In the genomic region with DNA sequence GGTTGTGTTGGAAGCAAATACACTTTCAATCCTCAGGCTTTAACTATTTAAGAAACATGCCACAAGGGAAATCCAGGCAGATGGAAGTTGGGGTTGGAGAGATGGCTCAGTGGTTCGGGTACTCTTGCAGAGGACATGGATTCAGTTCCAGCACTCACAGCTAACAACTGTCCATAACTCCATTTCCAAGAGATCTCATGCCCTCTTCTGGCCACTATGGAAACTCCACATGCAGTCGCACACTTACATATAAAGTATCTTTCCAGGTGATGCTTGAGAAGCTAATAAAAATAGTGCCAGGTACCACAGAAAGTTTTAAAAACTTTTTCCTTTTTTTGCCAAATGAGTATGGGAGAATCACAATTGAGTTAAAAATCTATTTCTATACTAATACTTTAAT, we compare ENCODE assay signal across 12 mouse cellular contexts. TPM values are rescaled to one million over a fixed set of nuclear protein-coding genes. Genes with fewer than 3 reads are reported as not detected.
DNase-seq lines count a peak whose midpoint lies in the region; ATAC-seq and TF ChIP-seq lines count a peak whose summit lies in the region.
"Had no signal": no experiment of that assay in that cellular context is flagged by ENCODE, and none has a peak within 500 bp of the region (broad histone marks: within the 10 kb centered on the region; RNA-seq: fewer than 3 reads in every experiment).

No protein-coding gene starts in this region.

- no peak overlapping the region for H3K27ac ChIP-seq in cerebellum, adult 2 months (ENCODE audit: insufficient read depth, low read length)
- no peak overlapping the region for H3K27ac ChIP-seq in midbrain, embryonic 13.5 days
- H3K27ac ChIP-seq: heart, embryonic 10.5 days; limb, embryonic 10.5 days had no signal

- no peak for ATAC-seq in midbrain, embryonic 13.5 days

- H3K9me3 ChIP-seq in midbrain, embryonic 13.5 days: no peaks in the 10 kb centered on the region
- H3K9me3 ChIP-seq: heart, embryonic 10.5 days; limb, embryonic 10.5 days had no signal

- 83% methylated on average over 2 of the region's 2 CpGs for WGBS in cerebellum, adult 2 months
- WGBS in midbrain, embryonic 13.5 days: 69% methylated on average over 2 of the region's 2 CpGs

- H3K4me2 ChIP-seq in midbrain, embryonic 13.5 days (replicated peaks): no peak overlapping the region
- H3K4me2 ChIP-seq: midbrain, embryonic 11.5 days had no signal

- TF ChIP-seq CTCF in cerebellum, adult 2 months (IDR thresholded peaks at IDR 0.05; ENCODE audit: borderline replicate concordance, insufficient read depth, low read depth, low read length): 0 out of 2 replicates have a peak, but pooled peaks have one; percentile 12

- H3K36me3 ChIP-seq in midbrain, embryonic 13.5 days: peaks cover 21% of the 10 kb centered on the region

- H3K9ac ChIP-seq in midbrain, embryonic 13.5 days (replicated peaks): no peak overlapping the region

- TF ChIP-seq POLR2A in cerebellum, adult 2 months (IDR thresholded peaks at IDR 0.05; ENCODE audit: borderline replicate concordance, insufficient read depth, low read length): no peak

- no peak for DNase-seq in cerebellum, adult 2 months
- DNase-seq in cerebellum, adult 11-12 months: no peak
- DNase-seq in lung, postnatal 36 days: peak; percentile 4
- no peak for DNase-seq in lung, postnatal 4 days
- peak; percentile 16 for DNase-seq in c-Kit-positive CD71-negative TER-119-negative erythroid progenitor cells, embryonic 14.5 days (ENCODE audit: low read depth)
- DNase-seq in retina, postnatal 1 day: peak; percentile 27
- DNase-seq in gastrocnemius, postnatal 25 days: no peak
- DNase-seq: kidney, adult 11 months had no signal

- no peak overlapping the region for H3K4me3 ChIP-seq in cerebellum, adult 2 months (replicated peaks; ENCODE audit: insufficient read depth, low read depth, low read length)
- H3K4me3 ChIP-seq in midbrain, embryonic 13.5 days (replicated peaks): no peak overlapping the region
- H3K4me3 ChIP-seq: heart, embryonic 10.5 days; limb, embryonic 10.5 days had no signal

- no peaks in the 10 kb centered on the region for H3K27me3 ChIP-seq in cerebellum, adult 2 months (ENCODE audit: control insufficient read depth, insufficient read depth, low read length)
- no peaks in the 10 kb centered on the region for H3K27me3 ChIP-seq in midbrain, embryonic 13.5 days

- H3K4me1 ChIP-seq in cerebellum, adult 2 months (ENCODE audit: control insufficient read depth, insufficient read depth, low read length): no peaks in the 10 kb centered on the region
- H3K4me1 ChIP-seq in midbrain, embryonic 13.5 days (replicated peaks): no peaks in the 10 kb centered on the region
- H3K4me1 ChIP-seq: heart, embryonic 10.5 days; limb, embryonic 10.5 days had no signal

RNA-seq across cellular contexts. Expression of gene Dennd4a, which starts 51.5 kb away (rescaled TPM):
- polyA plus RNA-seq in cerebellum, adult 2 months (2012; rRNA removed): 34.6 and 34.9 TPM in 2 replicates
- total RNA-seq in gastrocnemius, postnatal 25 days (2021): 1 to 10 TPM; 3.1 to 3.4 TPM
- polyA plus RNA-seq in midbrain, embryonic 13.5 days (2015; fragmentation: Nextera tagmentation; extraction: Ambion mirVana): 9.7 and 10.4 TPM in 2 replicates

Comparison
In these comparisons a context has a peak if more than half of its experiments do, and no peak if none do; other contexts are left out.
1. DNase-seq: peak in lung, postnatal 36 days (single experiment), c-Kit-positive CD71-negative TER-119-negative erythroid progenitor cells, embryonic 14.5 days (single experiment) and retina, postnatal 1 day (single experiment); none in cerebellum, adult 2 months (0 of 2), cerebellum, adult 11-12 months (single experiment), lung, postnatal 4 days (0 of 2) and gastrocnemius, postnatal 25 days (single experiment).